Mouse (Mus musculus) fat pad, adult 2 months (tissue): ENCODE data around the gene Inpp5a.

Source experiments
- DNase-seq: peaks from one replicate; pipeline ENCODE4 v3.0.0-alpha.2; 2011; ENCODE audit warnings: low read depth, low spot score; ENCODE audit errors: extremely low read depth

Inpp5a gene

DNA sequence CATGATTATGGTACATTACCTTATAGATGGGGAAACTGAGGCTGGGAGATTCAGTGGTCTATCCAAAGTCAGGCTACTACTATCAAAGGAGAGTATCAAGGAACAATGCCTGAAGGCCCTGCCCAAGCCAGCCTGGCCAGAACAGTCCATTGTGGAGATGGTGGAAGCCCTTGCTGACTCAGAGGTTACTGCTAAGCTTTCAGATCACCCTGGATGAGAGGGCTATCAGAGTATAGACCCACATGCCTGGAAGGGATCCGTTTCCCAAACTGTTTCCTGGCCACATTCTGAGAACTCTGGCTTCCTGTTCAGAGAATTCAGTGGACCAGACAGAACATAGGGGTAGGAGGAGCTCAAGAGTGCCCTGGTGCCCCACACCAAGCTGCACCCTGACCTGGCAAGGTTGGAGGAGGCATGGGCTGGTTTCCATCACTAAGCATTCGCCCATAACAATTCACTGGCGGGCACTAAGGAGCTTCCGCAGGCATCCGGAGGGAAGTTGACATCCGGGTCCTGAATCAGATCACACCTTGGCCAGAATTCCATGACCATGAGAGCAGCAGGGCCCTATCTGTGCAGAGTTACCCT, 19.3 kb upstream of the Inpp5a start:
- DNase-seq: no peak

DNA sequence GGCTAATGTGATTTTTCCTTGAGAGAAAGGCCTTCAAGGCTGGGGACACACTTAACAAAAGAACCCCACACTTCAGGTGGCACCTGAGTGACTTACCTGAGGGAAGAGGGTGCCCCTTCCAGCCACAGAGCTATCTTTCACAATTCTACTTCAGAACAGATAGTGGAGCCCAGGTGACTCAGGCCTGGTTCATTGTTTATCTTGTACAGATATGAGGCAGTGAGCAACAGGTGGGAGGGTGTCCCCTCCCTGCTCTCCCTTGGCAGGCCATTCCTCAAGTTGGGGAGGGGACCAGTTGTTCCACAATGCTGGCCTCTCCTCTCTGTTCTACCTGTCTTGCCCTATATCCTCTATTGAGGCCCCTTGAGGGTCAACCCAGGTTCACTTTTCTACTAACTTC, 17.5 kb upstream of the Inpp5a start:
- no peak for DNase-seq

DNA sequence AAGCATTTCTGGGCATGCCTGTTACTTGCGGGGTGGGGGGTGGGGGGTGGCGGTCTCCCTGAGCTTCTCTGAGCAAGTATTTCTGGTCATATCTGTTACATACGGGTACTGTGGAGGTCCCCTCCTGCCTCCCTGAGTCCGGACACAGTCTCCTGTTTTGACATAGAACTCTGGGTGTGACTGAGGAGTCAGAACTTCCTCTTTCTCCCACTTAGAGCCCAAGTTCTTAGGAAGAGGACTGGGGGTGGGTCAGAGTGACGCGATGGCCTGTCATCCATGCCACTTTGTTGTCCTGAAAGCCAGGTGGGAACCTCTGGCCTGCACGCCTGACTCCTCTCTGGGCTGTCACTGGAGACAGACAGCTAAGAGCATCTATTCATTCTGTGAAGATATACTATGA, 11.5 kb upstream of the Inpp5a start:
- DNase-seq: no peak

DNA sequence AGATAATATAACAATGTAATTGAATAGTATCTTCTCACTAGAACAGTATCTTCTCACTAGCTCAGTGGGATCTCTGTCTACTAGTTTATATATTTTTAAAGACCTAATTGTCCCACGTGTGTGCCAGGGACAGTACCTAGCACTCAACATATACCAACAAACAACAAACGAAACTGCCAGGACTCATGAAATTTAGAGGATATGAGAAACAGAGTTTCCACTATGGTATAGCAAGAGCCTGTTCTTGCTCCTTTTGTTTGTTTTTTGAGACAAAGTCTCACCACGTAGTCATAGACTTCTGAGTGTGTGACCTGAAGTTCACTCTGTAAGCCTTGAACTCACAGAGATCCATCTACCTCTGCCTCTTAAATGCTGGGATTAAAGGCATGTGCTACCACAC, 10.6 kb upstream of the Inpp5a start:
- no peak for DNase-seq

DNA sequence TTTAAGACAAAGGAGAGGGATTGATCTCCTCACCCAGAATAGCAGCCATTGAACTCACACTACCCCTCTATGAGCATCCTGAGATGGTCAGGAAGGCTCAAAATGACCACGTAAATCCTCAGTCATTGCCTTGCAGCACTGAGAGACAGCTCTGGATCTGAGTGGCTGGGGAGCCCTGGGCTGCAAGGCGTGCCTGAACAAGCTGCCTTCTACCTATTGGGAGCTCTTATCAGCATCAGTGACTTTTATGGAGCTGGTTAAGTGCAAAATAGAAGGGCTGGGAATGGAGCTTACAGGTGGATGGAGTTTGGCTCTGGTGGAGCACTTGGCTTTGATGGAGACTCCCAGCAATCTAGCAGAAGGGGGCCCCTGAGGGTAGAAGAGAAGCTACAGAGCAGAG, 9.2 kb upstream of the Inpp5a start:
- DNase-seq: no peak

DNA sequence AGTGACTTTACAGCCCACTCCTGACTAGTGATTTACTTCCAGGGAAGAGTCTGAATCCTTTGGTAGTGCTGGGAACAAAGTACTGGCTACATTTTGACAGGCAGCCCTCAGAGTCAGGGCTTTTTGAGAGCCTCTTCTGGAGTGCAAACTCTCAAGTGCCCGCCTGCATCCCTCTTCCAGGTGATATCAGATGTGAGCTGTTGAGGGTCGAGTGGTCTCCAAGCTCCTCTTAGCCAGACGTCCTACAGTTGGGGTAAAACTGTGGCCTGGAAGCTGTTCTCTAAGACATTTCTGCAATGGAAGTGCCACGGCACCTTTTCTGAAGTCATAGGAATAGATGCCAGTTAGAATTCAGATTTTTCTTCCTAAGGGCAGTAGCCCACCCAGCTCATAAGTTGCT, 8.7 kb upstream of the Inpp5a start:
- no peak for DNase-seq

DNA sequence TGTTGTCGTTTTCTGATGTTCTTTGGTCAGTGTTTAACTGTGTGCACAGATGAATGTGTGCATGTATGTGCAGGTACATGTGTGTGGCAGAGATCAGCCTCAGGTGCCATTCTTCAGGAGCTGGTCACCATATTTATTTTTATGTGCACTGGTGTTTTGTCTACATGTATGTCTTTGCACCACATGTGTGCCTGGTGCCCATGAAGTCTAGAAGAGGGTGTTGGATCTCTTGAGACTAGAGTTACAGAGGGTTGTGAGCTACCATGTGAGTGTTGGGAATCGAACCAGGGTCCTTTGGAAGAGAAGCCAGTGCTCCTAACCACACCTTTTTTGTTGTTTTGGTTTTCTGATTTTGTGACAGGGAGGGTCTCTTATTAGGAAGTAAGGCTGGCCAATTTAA, 7.0 kb upstream of the Inpp5a start:
- no peak for DNase-seq

- no peak for DNase-seq
These were observed 6.1 kb upstream of the Inpp5a start for GRCm38 (mm10) chr7:139382796-139383195.

DNA sequence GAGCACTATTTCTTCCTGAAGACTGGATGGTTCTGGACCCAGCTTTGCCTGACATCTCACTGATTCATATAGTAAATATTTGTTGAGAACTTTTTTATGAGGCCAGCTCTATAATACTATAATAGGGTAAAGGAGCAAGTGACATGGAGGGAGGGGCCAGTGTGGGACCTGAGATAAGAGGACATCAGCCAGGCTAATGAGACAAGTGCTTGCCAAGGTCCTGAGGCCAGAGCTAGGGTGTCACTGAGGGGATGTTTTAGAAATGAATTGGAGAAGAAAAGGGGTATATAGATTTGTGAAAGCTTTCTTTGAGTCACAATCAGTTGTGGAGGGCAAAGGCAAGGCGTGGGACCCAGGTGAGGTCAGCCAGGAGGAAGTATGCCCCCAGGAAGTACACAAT, 4.4 kb upstream of the Inpp5a start:
- DNase-seq: no peak

DNA sequence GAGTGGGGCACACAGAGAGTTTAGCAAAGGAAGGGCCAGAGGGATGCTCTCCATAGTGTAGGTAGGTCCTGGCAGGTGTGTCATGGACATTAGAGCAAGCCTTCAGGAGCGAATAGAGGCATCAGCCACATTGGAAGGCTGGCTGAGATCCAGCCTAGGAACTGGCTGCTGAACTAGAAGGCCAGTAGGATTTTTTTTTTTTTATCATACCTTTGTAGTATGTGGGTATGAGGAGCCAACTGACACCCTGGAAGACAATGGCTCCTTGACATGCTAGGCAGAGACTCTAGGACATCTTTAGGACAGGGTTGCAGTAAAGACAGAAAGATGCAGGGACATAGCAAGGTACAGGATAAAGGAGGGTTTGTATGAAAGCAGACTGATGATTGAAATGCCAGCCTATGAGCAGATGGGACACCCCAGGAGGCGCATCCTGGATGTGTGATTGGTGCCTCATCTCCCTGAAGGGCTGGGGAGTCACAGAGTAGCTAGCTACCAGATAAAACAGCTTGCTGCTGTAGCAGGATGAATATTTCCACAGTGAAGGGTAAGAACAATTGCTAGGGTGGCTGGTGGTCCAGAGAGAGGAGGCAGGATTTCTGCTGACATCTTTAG, 3.9 kb upstream of the Inpp5a start:
- DNase-seq: no peak

- no peak for DNase-seq
These were observed 1.8 kb upstream of the Inpp5a start for GRCm38 (mm10) chr7:139386933-139387690.

DNA sequence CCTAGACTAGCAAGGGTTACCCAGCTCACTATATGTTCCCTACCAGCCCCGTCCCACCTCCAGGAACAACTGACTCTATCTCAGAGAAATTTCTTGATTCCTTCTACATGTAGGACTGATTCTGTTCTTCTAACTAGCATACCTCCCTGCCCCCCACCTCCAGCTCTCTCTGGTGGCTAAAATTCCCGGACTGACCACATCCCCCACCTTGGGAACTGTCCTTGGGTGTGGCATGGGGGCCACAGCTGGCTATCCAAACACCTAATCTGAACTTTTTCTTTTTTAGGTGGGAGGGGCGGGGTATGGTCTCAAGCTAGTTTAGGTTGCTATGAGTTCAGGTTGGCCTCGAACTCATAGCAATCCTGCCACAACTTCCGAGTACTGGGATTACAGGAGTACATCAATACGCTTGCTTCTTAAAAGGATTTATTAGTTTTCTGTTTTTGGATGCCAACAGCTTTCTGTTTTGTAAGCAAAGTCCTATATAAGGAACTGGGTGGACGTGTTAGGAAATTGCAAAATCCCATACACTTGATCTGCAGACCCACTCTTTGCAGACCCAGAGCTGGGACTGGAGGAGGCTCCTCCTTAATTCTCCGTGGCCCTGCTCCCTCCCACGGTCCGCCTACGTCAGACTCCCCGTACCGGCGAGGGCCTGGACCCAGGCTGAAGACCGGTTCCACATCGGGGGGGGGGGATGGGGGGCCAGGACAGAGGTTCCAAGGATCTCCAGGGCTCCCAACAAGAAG, 814 bp upstream of the Inpp5a start:
- DNase-seq: no peak

DNA sequence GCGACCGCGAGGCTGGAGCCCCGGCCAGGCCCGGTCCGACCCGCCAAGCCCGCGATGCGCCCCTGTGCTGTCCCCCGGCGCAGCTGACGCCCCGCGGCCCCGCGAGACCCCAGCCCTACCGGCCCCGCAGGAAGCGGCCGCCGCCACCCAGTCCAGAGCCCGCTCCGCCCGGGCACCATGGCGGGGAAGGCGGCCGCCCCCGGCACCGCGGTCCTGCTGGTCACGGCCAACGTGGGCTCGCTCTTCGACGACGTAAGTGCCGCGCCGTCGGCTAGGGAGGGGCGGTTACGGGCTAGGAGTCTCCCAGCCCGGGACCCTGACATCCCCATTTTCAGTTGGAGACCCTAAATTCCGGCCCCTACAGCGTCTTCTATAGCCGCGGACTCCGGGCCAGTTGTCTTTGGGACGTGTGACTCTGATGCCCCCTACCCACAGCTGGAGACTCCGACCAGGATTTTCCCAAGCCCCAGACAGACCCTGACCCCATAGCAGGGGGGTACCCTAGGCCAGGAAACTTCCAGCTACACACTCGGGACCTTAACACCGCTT, 378 bp downstream of the Inpp5a start:
- DNase-seq: no peak

DNA sequence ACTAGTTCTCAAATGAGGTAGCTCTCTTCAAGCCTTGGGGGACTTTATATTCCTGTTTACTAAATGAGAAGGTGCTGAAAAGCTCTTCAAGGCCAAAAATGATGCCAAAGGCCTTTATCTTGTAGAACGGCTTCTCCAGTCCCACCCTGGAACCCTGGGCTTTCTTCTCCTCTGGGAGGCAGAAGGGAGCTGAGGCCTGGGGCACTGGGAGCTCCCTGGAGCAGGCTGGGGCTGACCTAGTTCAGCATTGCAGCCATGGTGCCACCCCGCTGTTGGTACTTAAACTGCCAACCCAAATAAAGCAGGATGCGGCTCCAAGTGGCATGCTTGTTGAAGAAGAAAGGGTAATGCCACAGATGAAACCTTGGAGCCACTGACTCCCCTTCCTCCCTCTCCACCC, 1.5 kb downstream of the Inpp5a start:
- no peak for DNase-seq

- DNase-seq: no peak
These were observed 2.0 kb downstream of the Inpp5a start for GRCm38 (mm10) chr7:139390926-139391325.

DNA sequence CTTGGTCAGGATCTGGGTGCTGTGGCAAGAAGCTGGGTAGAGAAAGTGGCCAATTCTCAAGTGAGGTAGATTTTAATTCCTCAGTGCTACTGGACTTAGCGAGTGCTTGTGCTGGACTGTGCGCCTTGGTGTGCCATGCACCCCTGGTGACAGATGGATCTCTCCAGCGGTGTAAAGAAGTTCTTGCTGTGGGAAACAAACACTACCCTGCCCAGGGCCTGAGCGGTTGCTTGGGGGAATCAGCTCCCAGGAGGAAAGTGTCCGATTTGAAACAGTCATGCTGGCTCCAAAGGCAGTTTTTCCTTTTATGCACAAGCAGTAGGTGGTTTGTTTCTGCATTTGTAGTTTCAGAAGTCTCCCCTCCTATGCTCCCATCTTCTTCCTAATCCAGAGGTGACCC, 2.8 kb downstream of the Inpp5a start:
- no peak for DNase-seq

DNA sequence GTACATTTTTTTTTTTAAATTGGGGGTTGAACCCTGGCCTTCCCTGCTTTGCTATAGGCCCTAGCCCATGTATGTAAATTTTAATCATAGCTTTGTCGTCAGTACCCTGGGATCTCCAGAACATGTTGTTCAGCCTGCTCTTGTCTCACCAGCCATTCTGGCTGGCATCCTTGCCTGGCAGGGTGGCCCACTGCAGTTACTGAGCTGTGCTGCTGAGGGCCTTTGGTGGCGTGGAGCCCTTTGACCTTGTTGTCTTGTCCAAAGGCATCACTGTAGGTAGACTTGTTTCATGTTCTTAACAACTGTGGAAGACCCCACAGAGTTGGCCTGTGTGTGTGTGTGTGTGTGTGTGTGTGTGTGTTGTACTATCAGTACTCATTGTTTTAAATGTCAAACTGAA, 3.2 kb downstream of the Inpp5a start:
- no peak for DNase-seq

- no peak for DNase-seq
These were observed 3.9 kb downstream of the Inpp5a start for GRCm38 (mm10) chr7:139392691-139393235.

DNA sequence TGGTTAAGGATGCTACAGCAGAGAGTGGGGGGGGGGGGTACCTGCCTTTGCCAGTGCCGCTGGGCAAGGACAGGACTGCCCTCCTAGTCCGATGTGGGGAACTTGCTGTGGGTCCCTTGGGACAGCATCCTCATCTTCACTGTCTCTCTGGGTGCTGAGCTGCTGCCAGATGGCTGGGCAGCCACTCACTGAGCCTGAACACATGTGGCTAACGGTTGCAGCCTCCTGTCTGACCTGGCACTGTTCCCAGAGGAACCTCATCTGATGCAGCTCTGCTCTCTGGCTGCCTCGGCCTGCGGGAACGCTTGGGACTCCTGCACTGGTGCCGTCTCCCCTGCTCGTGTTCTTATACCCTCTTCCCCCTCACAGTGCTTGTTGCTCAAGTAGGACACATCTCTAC, 8.6 kb downstream of the Inpp5a start:
- DNase-seq: no peak

DNA sequence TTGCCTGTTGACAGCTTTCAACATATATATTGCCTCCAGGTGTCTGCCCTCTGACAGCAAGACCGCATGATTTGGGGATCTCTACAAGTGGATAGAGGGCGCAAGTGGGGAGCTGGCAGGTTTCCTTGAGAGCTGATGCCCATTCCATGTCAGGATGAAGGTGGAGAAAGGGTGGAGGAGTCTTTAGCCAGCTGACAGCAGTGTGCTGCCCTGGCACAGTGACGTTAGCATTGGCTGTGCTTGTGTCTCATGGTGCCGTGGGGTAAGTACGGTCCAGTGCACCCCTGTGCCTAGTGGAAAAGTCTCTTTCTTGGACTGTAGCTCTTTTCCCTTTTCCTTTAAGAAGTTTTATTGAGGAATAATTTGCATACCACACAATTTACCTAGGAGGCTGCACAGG, 9.2 kb downstream of the Inpp5a start:
- no peak for DNase-seq

DNA sequence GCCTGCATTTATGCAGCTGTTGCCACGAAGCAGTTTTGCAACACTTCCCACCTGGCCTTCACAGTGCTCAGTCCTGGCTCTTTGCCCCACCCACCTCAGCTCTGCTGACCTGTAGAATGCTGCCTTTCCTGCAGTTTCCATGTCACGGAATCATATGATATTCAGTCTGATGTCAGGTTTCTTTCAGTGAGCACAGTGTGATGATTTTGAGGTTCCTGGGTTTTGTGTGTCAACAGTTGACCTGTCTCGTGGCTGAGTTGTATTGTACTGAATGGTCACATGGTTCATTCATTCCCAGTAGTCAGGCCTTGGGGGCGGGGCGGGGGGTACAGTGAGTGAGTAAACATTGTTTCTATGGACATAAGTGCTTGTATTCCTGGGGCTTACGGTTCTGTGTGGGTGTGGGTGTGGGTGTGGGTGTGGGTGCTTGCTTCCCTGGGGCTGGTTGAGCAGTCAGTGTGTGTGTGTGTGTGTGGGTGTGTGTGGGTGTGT, 9.7 kb downstream of the Inpp5a start:
- no peak for DNase-seq
